In the genomic region with DNA sequence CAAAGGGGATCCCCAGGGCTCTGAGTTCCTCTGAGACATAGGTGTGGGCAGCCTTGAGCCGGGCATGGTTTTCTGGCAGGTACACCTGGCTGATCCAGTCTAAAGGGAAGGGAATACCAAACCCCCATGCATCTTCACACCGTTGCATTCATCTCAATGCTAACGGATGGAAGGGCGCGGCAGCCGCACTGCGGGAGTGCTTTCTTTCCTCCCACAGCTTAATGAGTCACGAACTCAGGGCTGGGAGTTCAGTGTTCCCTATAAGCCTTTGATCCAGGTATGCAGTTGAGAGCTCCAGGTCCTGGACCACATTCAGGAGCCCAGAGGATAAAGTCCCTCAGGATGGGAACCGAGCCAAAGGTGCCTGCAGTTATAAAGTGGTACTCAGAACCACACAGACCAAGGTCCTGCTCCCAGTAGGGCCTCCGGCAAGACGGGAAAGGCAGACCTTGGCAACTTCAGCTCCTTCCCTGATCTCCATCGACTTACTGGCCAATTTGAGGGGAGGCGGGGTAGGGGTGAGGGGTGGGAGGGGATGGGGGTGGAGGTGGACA, we compare ENCODE assay signal across 26 mouse cellular contexts. TPM values are rescaled to one million over a fixed set of nuclear protein-coding genes. Genes with fewer than 3 reads are reported as not detected.
DNase-seq lines count a peak whose midpoint lies in the region; ATAC-seq and TF ChIP-seq lines count a peak whose summit lies in the region.
"Had no signal": no experiment of that assay in that cellular context is flagged by ENCODE, and none has a peak within 500 bp of the region (broad histone marks: within the 10 kb centered on the region; RNA-seq: fewer than 3 reads in every experiment).

No protein-coding gene starts in this region.

- H3K79me2 ChIP-seq in liver, adult 2 months (ENCODE audit: control insufficient read depth, insufficient read depth, low read length), result no peaks in the 10 kb centered on the region

- no peak overlapping the region for H3K9ac ChIP-seq in liver, adult 2 months (ENCODE audit: low read depth, low read length)
- H3K9ac ChIP-seq in liver, postnatal 0 days (replicated peaks), result no peak overlapping the region
- H3K9ac ChIP-seq in stomach, postnatal 0 days (ENCODE audit: low read length), result no peak overlapping the region
- H3K9ac ChIP-seq: forebrain, postnatal 0 days; intestine, embryonic 15.5 days; neural tube, embryonic 15.5 days had no signal

- no peaks in the 10 kb centered on the region for H3K4me1 ChIP-seq in liver, adult 2 months (ENCODE audit: control insufficient read depth, insufficient read depth, low read length)
- no peaks in the 10 kb centered on the region for H3K4me1 ChIP-seq in liver, postnatal 0 days (ENCODE audit: insufficient read depth)
- H3K4me1 ChIP-seq in stomach, postnatal 0 days (replicated peaks; ENCODE audit: control insufficient read depth, insufficient read depth), result no peaks in the 10 kb centered on the region
- H3K4me1 ChIP-seq: embryonic facial prominence, embryonic 10.5 days; forebrain, embryonic 10.5 days; hindbrain, embryonic 10.5 days; intestine, embryonic 15.5 days; limb, embryonic 10.5 days; neural tube, embryonic 15.5 days had no signal

- peak; percentile 84 for DNase-seq in heart, adult 11 months
- DNase-seq in heart, adult 8-10 months (ENCODE audit: low spot score), result no peak
- DNase-seq in liver, adult 2 months (ENCODE audit: extremely low read depth, low read depth, low spot score), result peak; percentile 17
- DNase-seq in liver, postnatal 0 days, result no peak
- peak; percentile 90 for DNase-seq in kidney, adult 9 months
- no peak for DNase-seq in stomach, postnatal 0 days (ENCODE audit: low spot score)
- no peak for DNase-seq in adrenal gland, adult (ENCODE audit: inconsistent age in 2 of 2, low spot score in 1 of 2)
- DNase-seq in frontal cortex, postnatal 25 days (ENCODE audit: low spot score in 2 of 2), result no peak
- DNase-seq: adrenal gland, postnatal 14 days; cerebellum, adult 9-11 months; forebrain, postnatal 0 days; gastrocnemius, postnatal 25 days; lung, adult 18-20 months; lung, postnatal 10 days had no signal

- H3K27ac ChIP-seq in liver, adult 2 months (replicated peaks; ENCODE audit: insufficient read depth, low read depth, low read length), result no peak overlapping the region
- no peak overlapping the region for H3K27ac ChIP-seq in liver, postnatal 0 days (ENCODE audit: low read depth)
- no peak overlapping the region for H3K27ac ChIP-seq in stomach, postnatal 0 days (replicated peaks)
- H3K27ac ChIP-seq: embryonic facial prominence, embryonic 10.5 days; forebrain, embryonic 10.5 days; hindbrain, embryonic 10.5 days; intestine, embryonic 15.5 days; layer of hippocampus, adult 2 months; limb, embryonic 10.5 days; neural tube, embryonic 15.5 days had no signal

- TF ChIP-seq EP300 in liver, postnatal 0 days (IDR thresholded peaks at IDR 0.05; ENCODE audit: low read depth), result no peak
- no peak for TF ChIP-seq EP300 in stomach, postnatal 0 days (optimal IDR thresholded peaks at IDR 0.05)

- no peak overlapping the region for H3K4me2 ChIP-seq in liver, postnatal 0 days (ENCODE audit: low read depth, low read length)
- no peak overlapping the region for H3K4me2 ChIP-seq in stomach, postnatal 0 days (replicated peaks; ENCODE audit: low read depth)
- H3K4me2 ChIP-seq: intestine, embryonic 15.5 days; liver, embryonic 11.5 days; midbrain, embryonic 11.5 days; neural tube, embryonic 15.5 days had no signal

- H3K4me3 ChIP-seq in liver, adult 2 months (ENCODE audit: insufficient read depth, low read depth, low read length), result no peak overlapping the region
- H3K4me3 ChIP-seq in liver, postnatal 0 days (ENCODE audit: low read depth, low read length), result no peak overlapping the region
- no peak overlapping the region for H3K4me3 ChIP-seq in stomach, postnatal 0 days (ENCODE audit: low read depth, low read length)
- H3K4me3 ChIP-seq: embryonic facial prominence, embryonic 10.5 days; forebrain, embryonic 10.5 days; hindbrain, embryonic 10.5 days; intestine, embryonic 15.5 days; layer of hippocampus, adult 2 months; limb, embryonic 10.5 days; neural tube, embryonic 15.5 days had no signal

- H3K36me3 ChIP-seq in liver, adult 2 months (ENCODE audit: control insufficient read depth, insufficient read depth, low read length), result no peaks in the 10 kb centered on the region
- H3K36me3 ChIP-seq in liver, postnatal 0 days (replicated peaks; ENCODE audit: insufficient read depth, low read length), result 0 out of 2 replicates have a peak, but pooled peaks cover 3% of the 10 kb centered on the region
- peaks cover 9% of the 10 kb centered on the region; the same call in 1 of the 2 replicates for H3K36me3 ChIP-seq in stomach, postnatal 0 days (ENCODE audit: control insufficient read depth, insufficient read depth, low read length)

- ATAC-seq in liver, postnatal 0 days, result no peak
- ATAC-seq in stomach, postnatal 0 days (ENCODE audit: low FRiP score, low TSS enrichment), result 0 out of 2 replicates have a peak, but pooled peaks have one; percentile 29
- ATAC-seq: forebrain, postnatal 0 days; hindbrain, embryonic 16.5 days; intestine, embryonic 15.5 days had no signal

- 0 out of 2 replicates have a peak, but pooled peaks cover 3% of the 10 kb centered on the region for H3K9me3 ChIP-seq in liver, postnatal 0 days (ENCODE audit: low read length)
- no peaks in the 10 kb centered on the region for H3K9me3 ChIP-seq in stomach, postnatal 0 days (ENCODE audit: control insufficient read depth, low read length)
- H3K9me3 ChIP-seq: embryonic facial prominence, embryonic 10.5 days; forebrain, embryonic 10.5 days; intestine, embryonic 15.5 days; limb, embryonic 10.5 days; neural tube, embryonic 15.5 days had no signal

- 76% methylated on average over 13 of the region's 13 CpGs for WGBS in liver, adult 2 months
- WGBS in liver, postnatal 0 days (ENCODE audit: insufficient replicate concordance), result 78% methylated on average over 13 of the region's 13 CpGs
- 64% methylated on average over 13 of the region's 13 CpGs for whole genome bisulfite sequencing in stomach, postnatal 0 days

- TF ChIP-seq POLR2A in liver, adult 2 months (IDR thresholded peaks at IDR 0.05; ENCODE audit: extremely low read depth, insufficient read depth, low read length), result no peak

- TF ChIP-seq CTCF in liver, adult 2 months (IDR thresholded peaks at IDR 0.05; ENCODE audit: low read depth, low read length), result no peak
- TF ChIP-seq CTCF in liver, postnatal 0 days (IDR thresholded peaks at IDR 0.05; ENCODE audit: low read depth), result no peak
- TF ChIP-seq CTCF in stomach, postnatal 0 days (IDR thresholded peaks at IDR 0.05; ENCODE audit: low read depth), result no peak

- no peaks in the 10 kb centered on the region for H3K27me3 ChIP-seq in liver, adult 2 months (ENCODE audit: control insufficient read depth, insufficient read depth, low read length)
- no peaks in the 10 kb centered on the region for H3K27me3 ChIP-seq in liver, postnatal 0 days (ENCODE audit: insufficient read depth, low read length)
- no peaks in the 10 kb centered on the region for H3K27me3 ChIP-seq in stomach, postnatal 0 days (ENCODE audit: control insufficient read depth, insufficient read depth, low read length)
- H3K27me3 ChIP-seq: intestine, embryonic 15.5 days; neural tube, embryonic 15.5 days had no signal

RNA-seq across cellular contexts. Expression of a gene that starts 13.4 kb away (rescaled TPM):
- total RNA-seq in heart, adult 8-10 months (2022), result 1 to 10 TPM; 4.1 to 9.5 (median 5.7) TPM
- total RNA-seq in liver, adult 2 months (2014; rRNA removed), result 3.4 and 4.1 TPM in 2 replicates
- polyA plus RNA-seq in liver, adult 2 months (2012; rRNA removed), result 4.0 and 7.2 TPM in 2 replicates
- polyA plus RNA-seq in liver, postnatal 0 days (2015; fragmentation: Nextera tagmentation; extraction: Ambion mirVana), result 1.3 and 1.6 TPM in 2 replicates
- polyA plus RNA-seq in stomach, postnatal 0 days (2015; fragmentation: Nextera tagmentation; extraction: Ambion mirVana), result 4.7 and 5.0 TPM in 2 replicates

RNA-seq across cellular contexts. Expression of a gene that starts 13.9 kb away (rescaled TPM):
- total RNA-seq in heart, adult 8-10 months (2022), result 10 to 100 TPM; 40.9 to 43.0 (median 42.0) TPM
- 14.1 and 21.5 TPM in 2 replicates for total RNA-seq in liver, adult 2 months (2014; rRNA removed)
- polyA plus RNA-seq in liver, adult 2 months (2012; rRNA removed), result 19.1 and 21.6 TPM in 2 replicates
- polyA plus RNA-seq in liver, postnatal 0 days (2015; fragmentation: Nextera tagmentation; extraction: Ambion mirVana), result 22.6 TPM in 2 replicates
- 51.0 and 51.2 TPM in 2 replicates for polyA plus RNA-seq in stomach, postnatal 0 days (2015; fragmentation: Nextera tagmentation; extraction: Ambion mirVana)

RNA-seq across cellular contexts. Expression of a gene that starts 32.6 kb away (rescaled TPM):
- not detected for total RNA-seq in heart, adult 8-10 months (2022)
- not detected in 2 replicates for total RNA-seq in liver, adult 2 months (2014; rRNA removed)
- polyA plus RNA-seq in liver, adult 2 months (2012; rRNA removed), result not detected in 2 replicates
- 0.13 TPM in 1 of 2 replicates, not detected in the other for polyA plus RNA-seq in liver, postnatal 0 days (2015; fragmentation: Nextera tagmentation; extraction: Ambion mirVana)
- not detected in 2 replicates for polyA plus RNA-seq in stomach, postnatal 0 days (2015; fragmentation: Nextera tagmentation; extraction: Ambion mirVana)
- total RNA-seq: gastrocnemius, postnatal 25 days; MEL had no signal
- polyA plus RNA-seq: forebrain, embryonic 10.5 days; hindbrain, embryonic 10.5 days; intestine, embryonic 15.5 days; limb, embryonic 10.5 days; liver, embryonic 11.5 days; small intestine, adult 2 months had no signal

Comparison
In these comparisons a context has a peak if more than half of its experiments do, and no peak if none do; other contexts are left out.
1. DNase-seq: peak in heart, adult 11 months (single experiment), liver, adult 2 months (single experiment) and kidney, adult 9 months (single experiment); none in heart, adult 8-10 months (single experiment), liver, postnatal 0 days (single experiment), stomach, postnatal 0 days (single experiment), adrenal gland, adult (0 of 2) and frontal cortex, postnatal 25 days (0 of 2).